Mouse (Mus musculus) ovary, adult 10 weeks (tissue): ENCODE measurements around the gene Eml3. TPM values are rescaled to one million over a fixed set of nuclear protein-coding genes. Genes with fewer than 3 reads are reported as not detected.

ENCODE experiments used
- polyA plus RNA-seq: library from polyadenylated mRNA; stranded (reverse); fragments of 350-450 nt; fragmentation: Illumina TruSeq; extraction: RNeasy Lipid Tissue Mini Kit (QIAGEN cat#74804); gene quantifications from one replicate; pipeline ENCODE4 v1.2.3, GENCODE M21; 2014

Eml3 gene
- polyA plus RNA-seq = 3.0 TPM

DNA sequence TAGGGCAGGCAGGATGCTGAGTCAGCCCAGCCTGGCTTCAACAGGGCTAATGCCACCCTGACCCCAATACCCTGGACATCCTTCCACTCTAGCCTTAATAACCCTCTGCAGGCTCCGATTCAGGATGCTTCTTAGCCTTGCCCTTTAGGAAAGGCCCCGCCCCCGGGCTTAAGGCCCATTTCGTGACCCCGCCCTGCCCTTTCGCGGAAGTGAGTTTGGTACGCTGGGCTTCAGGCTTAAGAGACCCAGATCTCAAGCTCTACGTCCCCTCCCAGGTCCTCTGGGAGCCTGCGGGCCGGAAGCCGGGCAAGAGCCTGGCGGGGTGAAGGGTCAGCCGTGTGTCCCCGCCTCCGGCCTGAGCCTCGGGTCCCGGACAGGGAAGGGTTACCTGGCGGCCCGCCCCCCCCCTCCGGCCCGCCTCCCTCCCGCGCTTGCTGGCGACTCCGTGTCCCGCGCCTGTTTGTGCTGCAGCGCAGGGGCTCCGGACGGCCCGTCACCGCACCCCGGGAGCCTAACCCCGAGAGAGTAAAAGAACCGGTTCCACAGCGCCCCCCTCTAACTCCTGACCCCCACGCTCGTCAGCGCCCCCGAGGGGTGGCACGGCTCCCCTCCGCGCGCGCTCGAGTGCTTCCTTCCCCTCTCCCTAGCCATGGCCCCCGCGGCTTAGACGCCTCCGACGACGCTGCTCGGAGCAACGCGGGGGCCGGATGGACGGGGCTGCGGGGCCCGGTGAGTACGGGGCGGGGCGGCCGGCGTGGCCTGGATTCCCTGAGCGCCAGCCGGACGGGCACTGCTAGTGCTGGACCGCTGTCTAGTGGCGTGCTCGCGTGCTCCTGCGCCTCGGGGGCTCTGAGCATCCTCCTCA is at the start of gene Eml3, which contains the start of gene Rom1:
Gene Eml3 (plus strand): TSS at position 329 of the 865 bp plus-strand sequence.
Gene Rom1 (minus strand): TSS at position 133 of the 865 bp plus-strand sequence.

DNA sequence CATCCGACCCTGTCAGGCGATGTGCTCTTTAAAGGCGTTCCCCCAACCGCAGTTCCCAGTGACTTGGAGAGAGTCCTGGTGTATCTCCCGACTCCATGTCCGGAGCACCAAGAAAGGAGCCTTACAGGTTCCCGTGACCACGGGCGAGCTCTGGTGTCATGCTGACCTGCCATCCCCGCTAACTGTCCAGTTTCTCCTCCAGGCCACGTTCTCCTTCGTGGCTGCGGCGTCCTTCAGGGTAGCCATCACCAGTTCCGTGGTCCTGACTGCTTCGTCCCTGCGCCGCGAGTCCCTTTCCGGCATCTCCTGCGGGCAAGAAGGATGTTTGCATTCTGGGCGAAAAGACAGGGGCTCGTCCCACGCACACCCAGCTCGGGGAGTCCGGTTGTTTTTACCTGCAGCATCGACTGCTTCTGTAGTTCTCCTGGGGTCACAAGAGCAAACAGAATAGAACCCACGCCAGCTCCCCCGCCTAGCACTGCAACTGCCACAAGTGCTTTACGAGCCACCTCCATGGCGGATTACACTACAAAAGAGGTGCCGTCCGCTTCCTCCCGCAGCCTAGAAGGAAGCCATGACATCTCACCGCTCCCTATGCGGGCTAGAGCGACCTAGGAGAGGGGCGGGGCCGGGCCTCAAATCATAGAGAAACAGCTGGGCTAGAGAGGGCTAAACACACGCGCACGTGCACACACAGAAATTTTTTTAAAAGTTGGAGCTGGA is 48.9 kb upstream of the Eml3 start, which contains the start of gene Uqcc3:
Gene Uqcc3 (minus strand): TSS at position 613 of the 723 bp plus-strand sequence.

DNA sequence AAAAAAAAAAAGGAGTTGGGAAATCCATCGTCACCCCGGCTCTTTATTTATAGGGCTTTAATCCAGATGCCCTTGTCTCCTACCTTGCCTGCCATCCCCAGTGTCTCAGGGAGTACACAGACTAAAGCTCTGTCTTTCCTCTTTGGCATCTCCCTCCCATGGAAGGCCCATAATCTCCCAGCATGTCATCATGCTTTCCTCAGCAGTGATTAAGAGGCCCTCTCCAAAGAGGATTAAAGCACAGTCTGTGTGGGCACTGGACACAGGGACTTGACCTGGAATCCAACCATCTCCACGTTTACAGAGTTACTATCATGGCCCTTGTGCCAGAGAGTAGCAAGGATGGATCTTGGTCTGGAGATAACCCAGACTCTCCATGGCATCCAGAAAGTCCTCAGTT is 45.7 kb upstream of the Eml3 start, which contains the start of the genes Lbhd1 and Gm49403:
Gene Lbhd1 (plus strand): TSS at position 117 of the 400 bp plus-strand sequence.
Gene Gm49403 (plus strand): TSS at position 315 of the 400 bp plus-strand sequence.

DNA sequence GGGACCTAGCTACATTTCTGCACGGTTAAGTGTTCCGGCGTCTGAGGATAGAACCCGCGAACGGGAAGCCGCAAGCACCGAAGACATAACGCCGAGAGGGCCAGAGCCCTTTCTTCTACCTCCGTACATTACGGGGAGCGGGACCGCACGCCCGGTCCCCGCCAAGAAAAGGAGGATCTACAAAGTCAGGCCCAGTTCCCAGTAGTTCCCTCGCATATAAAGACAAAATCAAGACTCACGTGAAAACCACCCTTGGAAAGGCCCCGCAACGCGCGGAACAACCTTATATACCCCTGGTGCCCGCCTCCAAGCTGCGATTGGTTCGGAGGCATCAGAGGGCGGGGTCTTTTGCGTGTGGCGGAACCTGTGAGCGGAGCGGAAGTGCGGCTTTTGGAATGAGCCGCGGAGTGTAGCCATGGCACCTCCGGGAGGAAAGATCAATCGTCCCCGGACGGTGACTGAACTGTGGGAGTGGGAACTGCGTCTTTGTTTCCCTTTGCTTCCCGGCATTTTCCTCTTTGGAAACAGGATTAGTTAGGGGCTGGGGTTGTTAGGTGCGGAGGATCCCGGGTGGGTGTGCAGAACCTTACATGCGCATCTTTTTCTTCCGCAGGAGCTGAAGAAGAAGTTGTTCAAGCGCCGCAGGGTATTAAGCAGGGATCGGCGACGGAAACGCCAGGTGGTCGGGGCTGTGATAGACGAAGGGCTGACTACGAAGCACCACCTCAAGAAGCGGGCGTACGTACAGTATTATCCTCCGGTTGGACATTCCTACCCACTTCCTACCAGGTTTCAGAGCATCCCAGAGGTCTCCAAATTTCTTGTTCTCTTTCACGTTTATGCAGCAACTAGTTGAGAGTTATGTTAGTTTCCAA is 40.6 kb upstream of the Eml3 start, which contains the start of the genes 1810009A15Rik and Gm49416:
Gene 1810009A15Rik (plus strand): TSS at position 343 of the 875 bp plus-strand sequence.
Gene Gm49416 (plus strand): TSS at position 416 of the 875 bp plus-strand sequence.

DNA sequence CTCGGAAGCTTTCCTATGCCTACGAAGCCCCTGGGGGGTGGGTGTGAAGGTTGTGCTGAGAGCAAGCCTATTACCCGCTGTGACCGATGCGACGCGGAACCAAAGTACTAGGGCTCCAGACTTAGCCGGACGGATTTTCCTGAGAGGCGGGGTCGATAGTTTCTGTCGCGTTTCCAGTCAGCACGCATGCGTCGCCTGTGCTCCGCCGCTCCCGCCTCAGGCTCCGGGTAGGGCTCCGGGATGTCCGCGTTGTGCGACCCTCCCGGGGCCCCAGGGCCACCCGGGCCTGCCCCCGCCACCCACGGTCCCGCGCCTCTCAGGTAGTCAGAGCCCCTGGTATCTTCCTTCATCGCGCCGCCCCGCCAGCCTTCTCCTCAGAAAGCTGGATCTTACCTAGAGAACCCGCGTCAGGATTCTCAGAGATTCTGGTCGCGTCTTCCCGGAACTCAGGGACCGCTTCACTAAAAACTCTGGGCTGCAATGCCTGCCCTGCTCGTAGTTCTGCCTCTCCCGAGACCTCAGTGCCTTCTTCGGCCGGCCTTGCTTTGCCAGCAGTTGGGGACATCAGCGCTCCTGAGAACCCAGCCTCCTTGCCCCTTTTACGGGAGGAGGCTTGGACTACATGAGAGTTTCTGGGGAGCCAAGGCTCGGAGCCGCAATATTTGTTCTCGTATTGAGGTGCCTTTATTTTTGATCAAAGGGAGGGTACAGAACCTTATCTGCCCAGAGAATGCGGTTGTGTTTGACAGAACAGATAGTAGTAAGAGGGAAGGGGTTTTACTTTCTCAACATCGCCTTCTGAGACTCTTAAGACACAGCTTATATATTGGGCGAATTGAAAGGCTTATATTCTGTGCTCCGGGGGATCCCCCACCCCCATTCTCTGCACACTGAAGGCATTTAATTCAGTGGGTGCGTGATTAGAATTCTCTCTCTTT is 36.3 kb upstream of the Eml3 start, which contains the start of gene Ints5:
Gene Ints5 (plus strand): TSS at position 177 of the 938 bp plus-strand sequence.

GRCm38 (mm10) chr19:8897865-8898495 is 31.4 kb upstream of the Eml3 start, which contains the start of gene Ganab:
Gene Ganab (plus strand): TSS chr19:8898071.

DNA sequence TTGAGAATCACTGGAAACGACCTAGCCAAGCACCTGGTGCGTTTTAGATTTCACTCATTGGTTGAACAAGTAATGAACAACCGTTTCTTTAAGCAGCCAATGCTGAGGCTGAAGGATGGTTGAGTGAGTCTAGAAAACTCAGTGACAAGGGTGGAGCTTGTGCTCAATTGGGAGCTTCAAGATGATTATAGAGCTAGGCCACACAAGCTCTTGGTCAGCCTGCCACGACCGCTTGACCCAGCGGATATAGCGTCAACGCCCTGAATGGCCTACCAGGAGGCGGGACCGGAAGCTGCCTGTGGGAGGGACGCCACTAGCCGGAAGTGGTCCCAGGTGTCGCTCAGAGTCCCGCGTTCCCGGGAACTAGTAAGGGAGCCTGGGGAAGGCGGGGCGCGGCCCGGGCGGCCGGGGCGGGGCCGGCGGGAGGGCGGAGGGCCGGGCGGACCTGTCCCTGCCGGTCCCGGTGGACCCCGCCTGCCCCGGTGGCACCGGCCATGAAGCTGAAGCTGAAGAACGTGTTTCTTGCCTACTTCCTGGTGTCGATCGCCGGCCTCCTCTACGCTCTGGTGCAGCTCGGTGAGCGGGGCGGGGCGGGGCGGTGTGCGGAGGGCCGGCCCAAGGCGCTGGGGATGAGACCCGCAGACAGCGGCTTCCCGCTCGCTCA is 9.1 kb upstream of the Eml3 start, which contains the start of gene B3gat3:
Gene B3gat3 (plus strand): TSS at position 302 of the 664 bp plus-strand sequence.

DNA sequence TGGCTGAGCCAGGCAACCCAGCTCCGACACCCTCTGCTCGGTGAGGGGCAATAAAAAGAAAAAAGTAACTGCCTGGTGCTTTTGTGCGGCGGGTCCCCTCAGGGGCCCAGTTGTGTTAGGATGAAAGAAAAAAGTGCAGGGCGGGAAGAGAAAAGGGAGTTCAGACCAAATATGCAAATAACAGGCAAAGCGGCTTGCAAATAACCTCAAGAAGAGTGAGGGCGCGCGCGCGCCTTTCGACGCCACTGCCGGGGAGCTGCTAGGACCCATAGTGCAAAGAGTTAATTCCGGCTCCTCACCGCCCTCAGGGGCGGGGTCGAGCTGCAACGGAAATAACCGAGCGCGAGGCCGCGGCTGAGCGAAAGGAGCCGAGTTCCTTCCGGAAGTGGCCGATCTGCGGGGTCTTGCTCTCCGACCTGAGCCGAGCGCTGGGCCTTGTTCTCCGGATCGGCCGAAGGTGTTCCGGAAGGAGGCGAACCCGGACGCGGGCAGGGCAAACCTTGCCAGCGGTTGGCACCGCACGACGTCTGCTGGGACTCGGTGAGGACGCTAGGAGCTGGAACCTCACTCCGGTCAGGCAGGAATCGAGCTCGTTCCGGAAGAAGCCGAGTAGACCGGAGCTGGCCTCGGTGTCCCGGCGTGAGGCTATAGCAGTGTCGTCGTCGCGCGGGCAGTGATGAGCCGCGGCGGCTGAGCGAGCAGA is 12.3 kb downstream of the Eml3 start, which contains the start of gene Mta2:
Gene Mta2 (plus strand): TSS at position 361 of the 703 bp plus-strand sequence.

DNA sequence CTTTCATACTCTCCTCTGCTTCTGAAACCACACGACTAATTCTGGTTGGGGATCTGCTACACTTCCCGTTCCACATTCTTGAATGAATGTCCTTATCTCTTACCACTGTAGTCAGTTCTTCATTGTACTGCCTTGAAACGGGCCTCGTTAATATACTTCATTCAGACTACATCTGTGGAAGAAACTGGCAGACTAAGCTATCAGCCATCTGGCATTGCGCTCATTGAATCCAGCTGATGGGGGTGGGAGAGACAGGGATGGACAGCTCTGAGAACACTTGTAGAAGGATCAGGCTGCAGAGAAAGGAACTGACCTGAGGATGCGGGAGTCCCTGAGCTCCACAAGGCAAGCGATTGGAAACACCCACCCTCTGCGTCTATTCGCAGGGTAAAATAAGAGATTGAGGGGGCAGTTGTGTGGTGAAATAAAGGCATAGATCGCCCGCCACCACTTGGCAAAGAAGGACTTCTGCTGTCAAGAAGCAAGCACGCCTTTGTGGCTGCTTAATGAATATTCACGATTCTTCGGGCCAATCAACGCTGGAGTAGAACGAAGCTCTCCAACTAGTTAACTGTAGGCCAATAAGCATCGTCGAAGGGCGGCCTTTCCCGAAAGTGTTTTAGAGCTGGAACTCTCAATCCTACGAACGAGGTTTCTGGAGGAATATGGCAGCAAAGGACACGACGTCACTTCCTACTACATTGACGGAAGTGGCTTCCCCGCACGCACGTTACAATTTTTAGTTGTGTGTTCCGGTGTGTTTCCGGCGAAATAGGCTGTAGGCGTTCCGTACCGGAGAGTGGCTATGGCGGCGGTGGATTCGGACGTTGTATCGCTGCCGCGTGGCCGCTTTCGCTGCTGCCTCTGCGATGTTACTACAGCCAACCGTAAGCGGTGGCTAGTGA is 24.0 kb downstream of the Eml3 start, which contains the start of gene Tut1:
Gene Tut1 (plus strand): TSS at position 713 of the 905 bp plus-strand sequence.

DNA sequence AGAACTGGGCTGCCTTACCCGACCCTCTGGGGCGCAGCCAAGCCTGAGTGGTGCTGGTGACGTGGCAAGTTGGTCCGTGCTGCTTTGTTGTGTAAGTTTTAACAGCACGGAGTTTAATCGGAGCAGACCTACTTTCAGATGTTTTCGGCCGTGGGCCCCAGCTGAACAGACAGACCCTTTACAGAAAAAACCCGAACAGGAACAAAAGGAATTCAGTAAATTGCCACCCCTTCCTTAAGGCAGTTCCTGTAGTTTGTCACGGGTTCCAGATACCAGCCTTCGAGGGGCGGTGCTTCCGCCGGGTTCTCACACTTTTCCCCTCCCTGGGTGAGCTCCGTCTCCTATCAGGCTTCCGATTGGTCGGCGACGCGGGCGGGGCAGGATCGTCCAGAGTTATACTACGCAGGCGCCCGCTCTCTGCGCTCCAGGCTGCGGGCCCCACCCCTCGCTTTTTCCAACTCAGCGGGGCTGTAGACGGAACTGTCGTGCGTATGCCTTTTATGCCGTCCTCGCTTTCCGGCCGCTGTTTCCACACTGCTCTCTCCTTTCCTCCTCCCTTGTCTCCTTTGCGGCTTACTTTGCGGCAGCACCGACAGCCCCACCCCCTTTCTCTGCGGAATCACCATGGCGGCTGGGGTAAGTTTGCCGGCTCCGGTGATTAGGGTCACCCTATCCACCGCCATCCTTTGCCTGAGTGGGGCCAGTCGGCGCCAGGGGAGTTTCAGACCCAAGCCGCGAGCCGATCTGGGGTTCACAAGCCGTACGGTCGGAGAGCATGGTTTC is 37.4 kb downstream of the Eml3 start, which contains the start of gene Eef1g:
Gene Eef1g (plus strand): TSS at position 452 of the 783 bp plus-strand sequence.

DNA sequence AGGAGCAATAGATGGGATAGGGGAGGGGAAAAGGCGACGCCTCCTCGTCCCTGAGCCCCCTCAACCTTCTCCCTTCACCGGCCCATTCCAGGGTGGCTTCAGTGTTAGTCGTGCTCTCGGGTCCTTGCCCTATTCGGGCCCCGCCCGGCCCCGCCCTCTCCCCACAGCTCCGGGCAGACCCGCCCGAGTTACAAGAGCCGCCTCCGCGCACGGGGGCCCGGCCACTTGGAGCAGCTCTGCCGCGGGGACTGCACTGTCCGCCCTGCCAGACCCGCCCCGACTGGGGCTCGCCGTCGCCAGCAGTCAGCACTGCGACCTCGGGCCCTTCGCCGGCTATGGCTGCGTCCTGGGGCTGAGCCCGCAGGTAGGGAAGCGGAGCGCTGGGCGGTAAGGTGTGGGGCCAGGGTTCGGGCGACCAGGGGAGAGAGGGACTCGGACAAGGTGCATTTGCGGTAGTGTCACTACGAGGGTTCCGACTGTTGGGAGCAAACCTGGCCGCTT is 59.8 kb downstream of the Eml3 start, which contains the start of gene Ahnak:
Gene Ahnak (plus strand): TSS at position 219 of the 501 bp plus-strand sequence.

Other genes starting within 250 kb of the Eml3 start
- 233 TPM for gene Slc3a2, start 206.2 kb upstream of the Eml3 start, polyA plus RNA-seq
- gene Wdr74, start 193.7 kb upstream of the Eml3 start, polyA plus RNA-seq = 11.1 TPM
- not detected for gene 1700092M07Rik, start 188.8 kb upstream of the Eml3 start, polyA plus RNA-seq
- gene Stx5a, start 188.1 kb upstream of the Eml3 start, polyA plus RNA-seq = 65.4 TPM
- gene Nxf1, start 172.5 kb upstream of the Eml3 start, polyA plus RNA-seq = 63.1 TPM
- gene Tmem223, start 158.6 kb upstream of the Eml3 start, polyA plus RNA-seq = 26.6 TPM
- 29.5 TPM for gene Tmem179b, start 155.1 kb upstream of the Eml3 start, polyA plus RNA-seq
- 1.2 TPM for gene Taf6l, start 143.1 kb upstream of the Eml3 start, polyA plus RNA-seq
- gene Polr2g, start 131.0 kb upstream of the Eml3 start, polyA plus RNA-seq = 64.4 TPM
- not detected for gene Zbtb3, start 127.0 kb upstream of the Eml3 start, polyA plus RNA-seq
- gene Ttc9c, start 110.2 kb upstream of the Eml3 start, polyA plus RNA-seq = 110 TPM
- 169 TPM for gene Hnrnpul2, start 109.5 kb upstream of the Eml3 start, polyA plus RNA-seq
- gene AC129217.1, start 99.8 kb upstream of the Eml3 start, polyA plus RNA-seq = 3.6 TPM
- gene Bscl2, start 92.1 kb upstream of the Eml3 start, polyA plus RNA-seq = 25.1 TPM
- gene Gng3, start 90.4 kb upstream of the Eml3 start, polyA plus RNA-seq = 0.57 TPM
- gene Lrrn4cl, start 78.8 kb upstream of the Eml3 start, polyA plus RNA-seq = 10.2 TPM
- gene Ubxn1, start 58.1 kb upstream of the Eml3 start, polyA plus RNA-seq = 15.6 TPM
- gene Uqcc3, start 48.6 kb upstream of the Eml3 start, polyA plus RNA-seq = 2.8 TPM
- 51.7 TPM for gene Lbhd1, start 45.8 kb upstream of the Eml3 start, polyA plus RNA-seq
- not detected for gene Gm49403, start 45.6 kb upstream of the Eml3 start, polyA plus RNA-seq
- 17.4 TPM for gene 1810009A15Rik, start 40.7 kb upstream of the Eml3 start, polyA plus RNA-seq
- gene Gm49416, start 40.6 kb upstream of the Eml3 start, polyA plus RNA-seq = not detected
- gene Ints5, start 36.5 kb upstream of the Eml3 start, polyA plus RNA-seq = 1.3 TPM
- gene Ganab, start 31.5 kb upstream of the Eml3 start, polyA plus RNA-seq = 88.1 TPM
- gene B3gat3, start 9.2 kb upstream of the Eml3 start, polyA plus RNA-seq = 6.5 TPM
- gene Rom1, start 196 bp upstream of the Eml3 start, polyA plus RNA-seq = 0.60 TPM
- 93.8 TPM for gene Mta2, start 12.3 kb downstream of the Eml3 start, polyA plus RNA-seq
- 2.3 TPM for gene Tut1, start 24.3 kb downstream of the Eml3 start, polyA plus RNA-seq
- gene Eef1g, start 37.5 kb downstream of the Eml3 start, polyA plus RNA-seq = 118 TPM
- gene Ahnak, start 59.7 kb downstream of the Eml3 start, polyA plus RNA-seq = 70.1 TPM
- 1.4 TPM for gene Scgb1a1, start 158.4 kb downstream of the Eml3 start, polyA plus RNA-seq
- gene Asrgl1, start 206.1 kb downstream of the Eml3 start, polyA plus RNA-seq = 16.0 TPM